Mouse (Mus musculus): Measurements from ENCODE around the gene Atcay.
A peak's percentile ranks its signal among the peaks of the same experiment; 100 is the strongest.
"Not testable (repeated sequence)": the region's sequence is repeated elsewhere in the genome, so short reads cannot be mapped to it uniquely, and the experiment has no call there.

Atcay gene

GRCm38 (mm10) chr10:81180946-81181345 lies 49.7 kb downstream of the Atcay start:
- no peak for DNase-seq (ENCODE audit: low read depth, low spot score)

- DNase-seq (ENCODE audit: low read depth, low spot score) = peak; percentile 59
Observed at GRCm38 (mm10) chr10:81179451-81180342, 50.9 kb downstream of the Atcay start.

GRCm38 (mm10) chr10:81178927-81179326 lies 51.7 kb downstream of the Atcay start:
- DNase-seq (ENCODE audit: low read depth, low spot score) = no peak

- DNase-seq (ENCODE audit: low read depth, low spot score) = peak; percentile 35
Observed at GRCm38 (mm10) chr10:81177958-81178712, 52.5 kb downstream of the Atcay start.

- DNase-seq (ENCODE audit: low read depth, low spot score) = peak; percentile 54
Observed at GRCm38 (mm10) chr10:81177491-81177925, 53.1 kb downstream of the Atcay start.

GRCm38 (mm10) chr10:81176466-81177271 lies 54.0 kb downstream of the Atcay start, which contains the start of gene Eef2:
TSS of gene Eef2 (plus strand) at chr10:81176631.
- peak; percentile 98 for DNase-seq (ENCODE audit: low read depth, low spot score)

GRCm38 (mm10) chr10:81175936-81176465 lies 54.6 kb downstream of the Atcay start:
- no peak for DNase-seq (ENCODE audit: low read depth, low spot score)

- not testable (repeated sequence) for DNase-seq (ENCODE audit: low read depth, low spot score)
Observed at GRCm38 (mm10) chr10:81175345-81175701, 55.3 kb downstream of the Atcay start.

- DNase-seq (ENCODE audit: low read depth, low spot score) = peak; percentile 95
Observed at GRCm38 (mm10) chr10:81174617-81175344, 55.9 kb downstream of the Atcay start.

- peak; percentile 96 for DNase-seq (ENCODE audit: low read depth, low spot score)
Observed at GRCm38 (mm10) chr10:81173132-81173531, 57.5 kb downstream of the Atcay start.

- DNase-seq (ENCODE audit: low read depth, low spot score) = peak; percentile 30
Observed at GRCm38 (mm10) chr10:81169411-81169900, 61.2 kb downstream of the Atcay start.

GRCm38 (mm10) chr10:81168521-81169244 lies 62.0 kb downstream of the Atcay start:
- DNase-seq (ENCODE audit: low read depth, low spot score) = peak; percentile 89

- no peak for DNase-seq (ENCODE audit: low read depth, low spot score)
Observed at GRCm38 (mm10) chr10:81168087-81168431, 62.6 kb downstream of the Atcay start.

GRCm38 (mm10) chr10:81167200-81168086 lies 63.2 kb downstream of the Atcay start, which contains the start of gene Pias4:
TSS of gene Pias4 (minus strand) at chr10:81167923.
- DNase-seq (ENCODE audit: low read depth, low spot score) = peak; percentile 100

GRCm38 (mm10) chr10:81165118-81165517 lies 65.5 kb downstream of the Atcay start:
- no peak for DNase-seq (ENCODE audit: low read depth, low spot score)

GRCm38 (mm10) chr10:81162318-81162652 lies 68.3 kb downstream of the Atcay start:
- DNase-seq (ENCODE audit: low read depth, low spot score) = peak; percentile 66

GRCm38 (mm10) chr10:81161602-81162317 lies 68.9 kb downstream of the Atcay start:
- peak; percentile 64 for DNase-seq (ENCODE audit: low read depth, low spot score)

- no peak for DNase-seq (ENCODE audit: low read depth, low spot score)
Observed at GRCm38 (mm10) chr10:81154736-81155135, 75.9 kb downstream of the Atcay start.

Data from ZHBTc4 (cell line).